Mouse (Mus musculus): ENCODE data around the gene Iqch. TPM values are rescaled to one million over a fixed set of nuclear protein-coding genes. Genes with fewer than 3 reads are reported as not detected.
"Not testable (repeated sequence)": the region's sequence is repeated elsewhere in the genome, so short reads cannot be mapped to it uniquely, and the experiment has no call there.

The Iqch gene
- polyA plus RNA-seq, 1 experiment from 2014 or later = 0.27 TPM

- not testable (repeated sequence) for H3K9me3 ChIP-seq; H3K27me3 ChIP-seq (replicated peaks); H3K4me3 ChIP-seq; H3K36me3 ChIP-seq; H3K4me2 ChIP-seq (replicated peaks); ATAC-seq (ENCODE audit: low FRiP score, low read depth); H3K27ac ChIP-seq; H3K4me1 ChIP-seq; H3K9ac ChIP-seq
- 87% methylated on average over 6 of the region's 6 CpGs for WGBS
Measured at GRCm38 (mm10) chr9:63550701-63551100, 51.6 kb downstream of the Iqch start.

GRCm38 (mm10) chr9:63548966-63549365 lies 53.3 kb downstream of the Iqch start:
- no peak overlapping the region for H3K9ac ChIP-seq
- no peak for ATAC-seq (ENCODE audit: low FRiP score, low read depth)
- H3K27me3 ChIP-seq (replicated peaks) = no peaks in the 10 kb centered on the region
- no peaks in the 10 kb centered on the region for H3K36me3 ChIP-seq
- no peaks in the 10 kb centered on the region for H3K9me3 ChIP-seq
- no peak overlapping the region for H3K4me2 ChIP-seq (replicated peaks)
- no peak overlapping the region for H3K27ac ChIP-seq
- no peaks in the 10 kb centered on the region for H3K4me1 ChIP-seq
- no peak overlapping the region for H3K4me3 ChIP-seq
- 90% methylated on average over 5 of the region's 5 CpGs for WGBS

- 66% methylated on average over 7 of the region's 7 CpGs for WGBS
- ATAC-seq (ENCODE audit: low FRiP score, low read depth) = no peak
Measured at GRCm38 (mm10) chr9:63541926-63542325, 60.4 kb downstream of the Iqch start.

GRCm38 (mm10) chr9:63541301-63541700 lies 61.0 kb downstream of the Iqch start:
- Histone ChIP-seq H3K9me3 (no peaks in the 10 kb centered on the region), H3K27me3 (replicated peaks) (no peaks in the 10 kb centered on the region), H3K36me3 (no peaks in the 10 kb centered on the region), H3K4me2 (replicated peaks) (no peak overlapping the region), H3K27ac (no peak overlapping the region), H3K9ac (no peak overlapping the region), H3K4me1 (no peaks in the 10 kb centered on the region), H3K4me3 (no peak overlapping the region)
- 84% methylated on average over 7 of the region's 7 CpGs for WGBS
- ATAC-seq (ENCODE audit: low FRiP score, low read depth) = no peak

More at GRCm38 (mm10) chr9:63541926-63542325, 60.4 kb downstream of the Iqch start:
- no peaks in the 10 kb centered on the region for H3K4me1 ChIP-seq
- no peaks in the 10 kb centered on the region for H3K9me3 ChIP-seq
- H3K9ac ChIP-seq = no peak overlapping the region
- H3K4me3 ChIP-seq = no peak overlapping the region
- no peak overlapping the region for H3K4me2 ChIP-seq (replicated peaks)
- no peak overlapping the region for H3K27ac ChIP-seq
- no peaks in the 10 kb centered on the region for H3K27me3 ChIP-seq (replicated peaks)
- H3K36me3 ChIP-seq = no peaks in the 10 kb centered on the region

- H3K4me1 ChIP-seq = peaks cover 30% of the 10 kb centered on the region
- H3K9ac ChIP-seq = no peak overlapping the region
- WGBS = 91% methylated on average over 4 of the region's 4 CpGs
- ATAC-seq (ENCODE audit: low FRiP score, low read depth) = no peak
- no peak overlapping the region for H3K4me2 ChIP-seq (replicated peaks)
- no peaks in the 10 kb centered on the region for H3K9me3 ChIP-seq
- no peaks in the 10 kb centered on the region for H3K36me3 ChIP-seq
- no peak overlapping the region for H3K4me3 ChIP-seq
- H3K27ac ChIP-seq = no peak overlapping the region
- H3K27me3 ChIP-seq (replicated peaks) = no peaks in the 10 kb centered on the region
Measured at GRCm38 (mm10) chr9:63537489-63537888, 64.8 kb downstream of the Iqch start.

- H3K27ac ChIP-seq = no peak overlapping the region
- H3K9ac ChIP-seq = no peak overlapping the region
- ATAC-seq (ENCODE audit: low FRiP score, low read depth) = peak; percentile 84
- WGBS = 22% methylated on average over 6 of the region's 6 CpGs
- H3K36me3 ChIP-seq = no peaks in the 10 kb centered on the region
- H3K27me3 ChIP-seq (replicated peaks) = 0 out of 2 replicates have a peak, but pooled peaks cover 3% of the 10 kb centered on the region
- no peak overlapping the region for H3K4me2 ChIP-seq (replicated peaks)
- peaks cover 30% of the 10 kb centered on the region for H3K4me1 ChIP-seq
- no peaks in the 10 kb centered on the region for H3K9me3 ChIP-seq
- no peak overlapping the region for H3K4me3 ChIP-seq
Measured at GRCm38 (mm10) chr9:63535042-63535441, 67.3 kb downstream of the Iqch start.

GRCm38 (mm10) chr9:63534371-63534780 lies 67.9 kb downstream of the Iqch start:
- H3K4me2 ChIP-seq (replicated peaks) = peak overlapping the region; percentile 26
- H3K9me3 ChIP-seq = no peaks in the 10 kb centered on the region
- H3K36me3 ChIP-seq = no peaks in the 10 kb centered on the region
- no peak overlapping the region for H3K27ac ChIP-seq
- H3K4me3 ChIP-seq = no peak overlapping the region
- H3K9ac ChIP-seq = no peak overlapping the region
- 5% methylated on average over 7 of the region's 7 CpGs for WGBS
- peak; percentile 78 for ATAC-seq (ENCODE audit: low FRiP score, low read depth)
- H3K4me1 ChIP-seq = peaks cover 30% of the 10 kb centered on the region
- H3K27me3 ChIP-seq (replicated peaks) = 0 out of 2 replicates have a peak, but pooled peaks cover 3% of the 10 kb centered on the region

GRCm38 (mm10) chr9:63532966-63533711 lies 69.2 kb downstream of the Iqch start:
- H3K27ac ChIP-seq = no peak overlapping the region
- H3K4me2 ChIP-seq (replicated peaks) = no peak overlapping the region
- no peak for ATAC-seq (ENCODE audit: low FRiP score, low read depth)
- H3K4me1 ChIP-seq = peaks cover 30% of the 10 kb centered on the region
- H3K9ac ChIP-seq = no peak overlapping the region
- no peaks in the 10 kb centered on the region for H3K36me3 ChIP-seq
- no peaks in the 10 kb centered on the region for H3K9me3 ChIP-seq
- 64% methylated on average over 9 of the region's 9 CpGs for WGBS
- 0 out of 2 replicates have a peak, but pooled peaks cover 3% of the 10 kb centered on the region for H3K27me3 ChIP-seq (replicated peaks)
- H3K4me3 ChIP-seq = no peak overlapping the region

GRCm38 (mm10) chr9:63523937-63524253 lies 78.4 kb downstream of the Iqch start:
- Histone ChIP-seq H3K4me3 (no peak overlapping the region), H3K27me3 (replicated peaks) (no peaks in the 10 kb centered on the region), H3K4me2 (replicated peaks) (no peak overlapping the region), H3K9me3 (no peaks in the 10 kb centered on the region), H3K27ac (no peak overlapping the region), H3K4me1 (no peaks in the 10 kb centered on the region), H3K36me3 (no peaks in the 10 kb centered on the region), H3K9ac (no peak overlapping the region)
- ATAC-seq (ENCODE audit: low FRiP score, low read depth) = no peak
- 76% methylated on average over 2 of the region's 2 CpGs for WGBS

GRCm38 (mm10) chr9:63523251-63523936 lies 78.9 kb downstream of the Iqch start:
- H3K36me3 ChIP-seq = no peaks in the 10 kb centered on the region
- H3K4me2 ChIP-seq (replicated peaks) = no peak overlapping the region
- no peak overlapping the region for H3K4me3 ChIP-seq
- H3K9me3 ChIP-seq = no peaks in the 10 kb centered on the region
- H3K27me3 ChIP-seq (replicated peaks) = no peaks in the 10 kb centered on the region
- no peak overlapping the region for H3K27ac ChIP-seq
- no peak for ATAC-seq (ENCODE audit: low FRiP score, low read depth)
- WGBS = 68% methylated on average over 14 of the region's 14 CpGs
- no peak overlapping the region for H3K9ac ChIP-seq
- H3K4me1 ChIP-seq = no peaks in the 10 kb centered on the region

- ATAC-seq (ENCODE audit: low FRiP score, low read depth) = no peak
- H3K27ac ChIP-seq = no peak overlapping the region
- H3K9me3 ChIP-seq = no peaks in the 10 kb centered on the region
- no peak overlapping the region for H3K4me2 ChIP-seq (replicated peaks)
- H3K9ac ChIP-seq = no peak overlapping the region
- WGBS = 79% methylated on average over 5 of the region's 5 CpGs
- no peak overlapping the region for H3K4me3 ChIP-seq
- no peaks in the 10 kb centered on the region for H3K27me3 ChIP-seq (replicated peaks)
- H3K36me3 ChIP-seq = no peaks in the 10 kb centered on the region
- no peaks in the 10 kb centered on the region for H3K4me1 ChIP-seq
Measured at GRCm38 (mm10) chr9:63512851-63513250, 89.4 kb downstream of the Iqch start.

GRCm38 (mm10) chr9:63511034-63511433 lies 91.3 kb downstream of the Iqch start:
- Histone ChIP-seq H3K36me3 (no peaks in the 10 kb centered on the region), H3K4me3 (no peak overlapping the region), H3K4me1 (no peaks in the 10 kb centered on the region), H3K4me2 (replicated peaks) (no peak overlapping the region), H3K27me3 (replicated peaks) (no peaks in the 10 kb centered on the region), H3K27ac (no peak overlapping the region), H3K9me3 (no peaks in the 10 kb centered on the region), H3K9ac (no peak overlapping the region)
- WGBS = 85% methylated on average over 4 of the region's 4 CpGs
- no peak for ATAC-seq (ENCODE audit: low FRiP score, low read depth)

- Histone ChIP-seq H3K27me3 (replicated peaks) (no peaks in the 10 kb centered on the region), H3K4me2 (replicated peaks) (no peak overlapping the region), H3K9me3 (no peaks in the 10 kb centered on the region), H3K27ac (no peak overlapping the region), H3K4me1 (no peaks in the 10 kb centered on the region), H3K4me3 (no peak overlapping the region), H3K36me3 (no peaks in the 10 kb centered on the region), H3K9ac (no peak overlapping the region)
- WGBS = 82% methylated on average over 8 of the region's 8 CpGs
- ATAC-seq (ENCODE audit: low FRiP score, low read depth) = no peak
Measured at GRCm38 (mm10) chr9:63507110-63507509, 95.2 kb downstream of the Iqch start.
